Mouse (Mus musculus): Measurements from ENCODE around the gene Ufl1. TPM values are rescaled to one million over a fixed set of nuclear protein-coding genes. Genes with fewer than 3 reads are reported as not detected.
"Not testable (repeated sequence)": the region's sequence is repeated elsewhere in the genome, so short reads cannot be mapped to it uniquely, and the experiment has no call there.

Ufl1 gene
- 31.4 and 37.0 TPM in 2 replicates for polyA plus RNA-seq (2011; ENCODE audit: insufficient read length, low read depth, missing spikeins)

- peak within 1 kb of the TSS; percentile 93 for H3K27ac ChIP-seq (ENCODE audit: insufficient read depth, low read length)
- H3K4me1 ChIP-seq (ENCODE audit: control insufficient read depth, insufficient read depth, low read length) = 0 out of 2 replicates have a peak, but pooled peaks cover 3% of the 10 kb centered on the region
- TF ChIP-seq CTCF (IDR thresholded peaks at IDR 0.05; ENCODE audit: borderline replicate concordance, insufficient read depth, low read length) (no peak), POLR2A (IDR thresholded peaks at IDR 0.05; ENCODE audit: low read depth, low read length) (peak; percentile 92)
- peak within 1 kb of the TSS; percentile 65 for H3K4me3 ChIP-seq (ENCODE audit: insufficient read depth, low read length)
Observed at GRCm38 (mm10) chr4:25281671-25282038, at the start of gene Ufl1. Gene Ufl1, minus strand, starts transcription at chr4:25281821.

- Histone ChIP-seq H3K4me1 (ENCODE audit: control insufficient read depth, insufficient read depth, low read length) (no peaks in the 10 kb centered on the region), H3K27ac (ENCODE audit: insufficient read depth, low read length) (no peak overlapping the region), H3K4me3 (ENCODE audit: insufficient read depth, low read length) (no peak overlapping the region)
- TF ChIP-seq POLR2A (IDR thresholded peaks at IDR 0.05; ENCODE audit: low read depth, low read length) = no peak
- no peak for TF ChIP-seq CTCF (IDR thresholded peaks at IDR 0.05; ENCODE audit: borderline replicate concordance, insufficient read depth, low read length)
Observed at GRCm38 (mm10) chr4:25325684-25326220, 44.1 kb upstream of the Ufl1 start.

GRCm38 (mm10) chr4:25322631-25323178 lies 41.1 kb upstream of the Ufl1 start:
- no peak overlapping the region for H3K4me3 ChIP-seq (ENCODE audit: insufficient read depth, low read length)

GRCm38 (mm10) chr4:25313767-25314166 lies 32.1 kb upstream of the Ufl1 start:
- no peaks in the 10 kb centered on the region for H3K4me1 ChIP-seq (ENCODE audit: control insufficient read depth, insufficient read depth, low read length)
- no peak overlapping the region for H3K4me3 ChIP-seq (ENCODE audit: insufficient read depth, low read length)
- TF ChIP-seq POLR2A (IDR thresholded peaks at IDR 0.05; ENCODE audit: low read depth, low read length) = no peak
- TF ChIP-seq CTCF (IDR thresholded peaks at IDR 0.05; ENCODE audit: borderline replicate concordance, insufficient read depth, low read length) = no peak
- no peak overlapping the region for H3K27ac ChIP-seq (ENCODE audit: insufficient read depth, low read length)

More at GRCm38 (mm10) chr4:25322631-25323178, 41.1 kb upstream of the Ufl1 start:
- TF ChIP-seq POLR2A (IDR thresholded peaks at IDR 0.05; ENCODE audit: low read depth, low read length) = no peak
- no peak for TF ChIP-seq CTCF (IDR thresholded peaks at IDR 0.05; ENCODE audit: borderline replicate concordance, insufficient read depth, low read length)
- Histone ChIP-seq H3K4me1 (ENCODE audit: control insufficient read depth, insufficient read depth, low read length) (no peaks in the 10 kb centered on the region), H3K27ac (ENCODE audit: insufficient read depth, low read length) (no peak overlapping the region)

GRCm38 (mm10) chr4:25285002-25285401 lies 3.4 kb upstream of the Ufl1 start:
- H3K27ac ChIP-seq (ENCODE audit: insufficient read depth, low read length); H3K4me1 ChIP-seq (ENCODE audit: control insufficient read depth, insufficient read depth, low read length): not testable (repeated sequence)

GRCm38 (mm10) chr4:25280938-25281670 lies 517 bp downstream of the Ufl1 start:
- H3K4me3 ChIP-seq (ENCODE audit: insufficient read depth, low read length) = peak overlapping the region; percentile 65
- peak overlapping the region; percentile 93 for H3K27ac ChIP-seq (ENCODE audit: insufficient read depth, low read length)
- H3K4me1 ChIP-seq (ENCODE audit: control insufficient read depth, insufficient read depth, low read length) = 0 out of 2 replicates have a peak, but pooled peaks cover 3% of the 10 kb centered on the region
- TF ChIP-seq CTCF (IDR thresholded peaks at IDR 0.05; ENCODE audit: borderline replicate concordance, insufficient read depth, low read length) (no peak), POLR2A (IDR thresholded peaks at IDR 0.05; ENCODE audit: low read depth, low read length) (no peak)

More at GRCm38 (mm10) chr4:25285002-25285401, 3.4 kb upstream of the Ufl1 start:
- H3K4me3 ChIP-seq (ENCODE audit: insufficient read depth, low read length) = not testable (repeated sequence)

- H3K4me3 ChIP-seq (ENCODE audit: insufficient read depth, low read length) = no peak overlapping the region
- H3K27ac ChIP-seq (ENCODE audit: insufficient read depth, low read length) = no peak overlapping the region
- TF ChIP-seq POLR2A (IDR thresholded peaks at IDR 0.05; ENCODE audit: low read depth, low read length) = no peak
- no peak for TF ChIP-seq CTCF (IDR thresholded peaks at IDR 0.05; ENCODE audit: borderline replicate concordance, insufficient read depth, low read length)
- H3K4me1 ChIP-seq (ENCODE audit: control insufficient read depth, insufficient read depth, low read length) = no peaks in the 10 kb centered on the region
Observed at GRCm38 (mm10) chr4:25272861-25273627, 8.6 kb downstream of the Ufl1 start.

GRCm38 (mm10) chr4:25271926-25272325 lies 9.7 kb downstream of the Ufl1 start:
- no peak overlapping the region for H3K27ac ChIP-seq (ENCODE audit: insufficient read depth, low read length)
- no peak overlapping the region for H3K4me3 ChIP-seq (ENCODE audit: insufficient read depth, low read length)
- no peaks in the 10 kb centered on the region for H3K4me1 ChIP-seq (ENCODE audit: control insufficient read depth, insufficient read depth, low read length)
- TF ChIP-seq POLR2A (IDR thresholded peaks at IDR 0.05; ENCODE audit: low read depth, low read length) (no peak), CTCF (IDR thresholded peaks at IDR 0.05; ENCODE audit: borderline replicate concordance, insufficient read depth, low read length) (no peak)

- Histone ChIP-seq H3K4me1 (ENCODE audit: control insufficient read depth, insufficient read depth, low read length) (no peaks in the 10 kb centered on the region), H3K27ac (ENCODE audit: insufficient read depth, low read length) (no peak overlapping the region), H3K4me3 (ENCODE audit: insufficient read depth, low read length) (no peak overlapping the region)
- no peak for TF ChIP-seq CTCF (IDR thresholded peaks at IDR 0.05; ENCODE audit: borderline replicate concordance, insufficient read depth, low read length)
- TF ChIP-seq POLR2A (IDR thresholded peaks at IDR 0.05; ENCODE audit: low read depth, low read length) = no peak
Observed at GRCm38 (mm10) chr4:25267144-25267543, 14.5 kb downstream of the Ufl1 start.

Data from embryonic fibroblast, embryonic 13.5 days (primary cell).